Mouse (Mus musculus): ENCODE data around the gene E330034G19Rik. TPM values are rescaled to one million over a fixed set of nuclear protein-coding genes. Genes with fewer than 3 reads are reported as not detected.
"Not testable (repeated sequence)": the region's sequence is repeated elsewhere in the genome, so short reads cannot be mapped to it uniquely, and the experiment has no call there.

E330034G19Rik gene
- polyA plus RNA-seq, 1 experiment from 2014 or later = not detected

GRCm38 (mm10) chr14:24275534-24275933 lies 17.5 kb upstream of the E330034G19Rik start:
- peak; percentile 91 for DNase-seq (ENCODE audit: low spot score)
- no peak overlapping the region for H3K4me3 ChIP-seq (replicated peaks; ENCODE audit: low read depth, low read length)
- no peaks in the 10 kb centered on the region for H3K27me3 ChIP-seq (ENCODE audit: insufficient read depth, low read length)
- H3K9ac ChIP-seq (ENCODE audit: low read depth, low read length) = no peak overlapping the region
- H3K4me1 ChIP-seq (replicated peaks; ENCODE audit: insufficient read depth, low read length) = no peaks in the 10 kb centered on the region
- no peak overlapping the region for H3K27ac ChIP-seq
- no peaks in the 10 kb centered on the region for H3K36me3 ChIP-seq (ENCODE audit: insufficient read depth, low read length)
- H3K9me3 ChIP-seq (replicated peaks; ENCODE audit: low read length) = no peaks in the 10 kb centered on the region
- 50% methylated on average over 2 of the region's 2 CpGs for WGBS
- peak; percentile 53 for TF ChIP-seq CTCF (IDR thresholded peaks at IDR 0.05; ENCODE audit: low read depth)
- ATAC-seq (replicated peaks; ENCODE audit: low FRiP score, low read depth) = no peak
- no peak overlapping the region for H3K4me2 ChIP-seq (ENCODE audit: low read length)

DNA sequence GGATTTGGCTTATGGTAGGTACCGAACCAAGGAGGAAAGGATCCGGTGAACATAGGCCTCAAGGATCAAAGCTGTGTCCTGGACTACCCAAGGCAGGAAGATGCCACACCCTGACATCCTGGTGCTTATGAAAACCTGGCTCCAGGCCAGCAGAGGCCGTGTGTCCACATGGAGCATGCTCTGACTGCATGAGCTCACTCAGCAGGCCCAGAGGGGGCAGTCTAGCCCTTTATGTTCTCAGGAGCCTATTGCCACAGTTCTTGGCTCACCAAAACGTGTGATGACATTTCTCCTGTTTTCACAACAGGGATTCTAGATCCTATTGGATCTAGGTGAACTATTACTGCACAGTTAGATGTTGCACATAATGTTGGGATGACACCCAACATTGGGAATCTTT lies 11.7 kb upstream of the E330034G19Rik start:
- no peaks in the 10 kb centered on the region for H3K27me3 ChIP-seq (ENCODE audit: insufficient read depth, low read length)
- H3K4me2 ChIP-seq (ENCODE audit: low read length) = no peak overlapping the region
- DNase-seq (ENCODE audit: low spot score) (no peak), ATAC-seq (replicated peaks; ENCODE audit: low FRiP score, low read depth) (no peak)
- 66% methylated on average over 4 of the region's 4 CpGs for WGBS
- no peaks in the 10 kb centered on the region for H3K4me1 ChIP-seq (replicated peaks; ENCODE audit: insufficient read depth, low read length)
- no peaks in the 10 kb centered on the region for H3K36me3 ChIP-seq (ENCODE audit: insufficient read depth, low read length)
- no peak overlapping the region for H3K27ac ChIP-seq
- H3K9me3 ChIP-seq (replicated peaks; ENCODE audit: low read length) = no peaks in the 10 kb centered on the region
- H3K9ac ChIP-seq (ENCODE audit: low read depth, low read length) = no peak overlapping the region
- H3K4me3 ChIP-seq (replicated peaks; ENCODE audit: low read depth, low read length) = no peak overlapping the region
- TF ChIP-seq CTCF (IDR thresholded peaks at IDR 0.05; ENCODE audit: low read depth) = no peak

GRCm38 (mm10) chr14:24282276-24282675 lies 10.7 kb upstream of the E330034G19Rik start:
- Histone ChIP-seq H3K4me3 (replicated peaks; ENCODE audit: low read depth, low read length) (no peak overlapping the region), H3K36me3 (ENCODE audit: insufficient read depth, low read length) (no peaks in the 10 kb centered on the region), H3K27ac (no peak overlapping the region), H3K9me3 (replicated peaks; ENCODE audit: low read length) (no peaks in the 10 kb centered on the region), H3K4me1 (replicated peaks; ENCODE audit: insufficient read depth, low read length) (no peaks in the 10 kb centered on the region), H3K9ac (ENCODE audit: low read depth, low read length) (no peak overlapping the region), H3K27me3 (ENCODE audit: insufficient read depth, low read length) (no peaks in the 10 kb centered on the region), H3K4me2 (ENCODE audit: low read length) (no peak overlapping the region)
- 0 out of 2 replicates have a peak, but pooled peaks have one; percentile 6 for TF ChIP-seq CTCF (IDR thresholded peaks at IDR 0.05; ENCODE audit: low read depth)
- 79% methylated on average over 3 of the region's 3 CpGs for WGBS
- no peak for DNase-seq (ENCODE audit: low spot score)
- ATAC-seq (replicated peaks; ENCODE audit: low FRiP score, low read depth) = no peak

- H3K4me3 ChIP-seq (replicated peaks; ENCODE audit: low read depth, low read length) = no peak overlapping the region
- H3K9me3 ChIP-seq (replicated peaks; ENCODE audit: low read length) = no peaks in the 10 kb centered on the region
- DNase-seq (ENCODE audit: low spot score) (no peak), ATAC-seq (replicated peaks; ENCODE audit: low FRiP score, low read depth) (no peak)
- no peak overlapping the region for H3K9ac ChIP-seq (ENCODE audit: low read depth, low read length)
- no peaks in the 10 kb centered on the region for H3K27me3 ChIP-seq (ENCODE audit: insufficient read depth, low read length)
- no peak overlapping the region for H3K27ac ChIP-seq
- no peaks in the 10 kb centered on the region for H3K4me1 ChIP-seq (replicated peaks; ENCODE audit: insufficient read depth, low read length)
- WGBS = 70% methylated on average over 4 of the region's 4 CpGs
- H3K36me3 ChIP-seq (ENCODE audit: insufficient read depth, low read length) = no peaks in the 10 kb centered on the region
- no peak for TF ChIP-seq CTCF (IDR thresholded peaks at IDR 0.05; ENCODE audit: low read depth)
- no peak overlapping the region for H3K4me2 ChIP-seq (ENCODE audit: low read length)
These were observed 6.9 kb upstream of the E330034G19Rik start for GRCm38 (mm10) chr14:24286136-24286535.

DNA sequence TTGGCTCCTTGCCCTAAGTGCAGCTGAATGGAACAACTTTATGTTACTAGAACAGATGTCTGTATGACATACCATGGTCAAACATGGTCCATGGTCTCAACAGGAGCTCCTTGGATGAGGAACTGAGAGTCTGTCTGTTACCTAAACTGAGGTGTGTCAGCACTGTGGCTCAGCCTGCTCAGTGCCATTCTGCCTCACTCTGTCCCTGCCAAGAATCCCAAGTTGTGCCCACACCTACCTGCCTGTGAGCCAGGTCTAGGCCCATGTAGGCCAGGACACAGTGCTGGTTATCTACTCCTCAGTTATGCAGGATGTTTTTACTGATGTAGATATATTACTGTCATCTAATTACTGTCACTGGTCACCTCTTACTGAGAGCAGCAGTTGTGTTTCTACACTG lies 2.3 kb upstream of the E330034G19Rik start:
- ATAC-seq (replicated peaks; ENCODE audit: low FRiP score, low read depth) = no peak
- Histone ChIP-seq H3K4me2 (ENCODE audit: low read length) (no peak overlapping the region), H3K27ac (no peak overlapping the region)

GRCm38 (mm10) chr14:24293631-24294030 lies 617 bp downstream of the E330034G19Rik start:
- no peak for ATAC-seq (replicated peaks; ENCODE audit: low FRiP score, low read depth)
- no peak overlapping the region for H3K4me3 ChIP-seq (replicated peaks; ENCODE audit: low read depth, low read length)

More for the DNA sequence above, 2.3 kb upstream of the E330034G19Rik start:
- H3K4me1 ChIP-seq (replicated peaks; ENCODE audit: insufficient read depth, low read length) = no peaks in the 10 kb centered on the region
- no peaks in the 10 kb centered on the region for H3K27me3 ChIP-seq (ENCODE audit: insufficient read depth, low read length)
- no peaks in the 10 kb centered on the region for H3K9me3 ChIP-seq (replicated peaks; ENCODE audit: low read length)
- DNase-seq (ENCODE audit: low spot score) = no peak
- no peaks in the 10 kb centered on the region for H3K36me3 ChIP-seq (ENCODE audit: insufficient read depth, low read length)
- TF ChIP-seq CTCF (IDR thresholded peaks at IDR 0.05; ENCODE audit: low read depth) = no peak
- H3K9ac ChIP-seq (ENCODE audit: low read depth, low read length) = no peak overlapping the region
- H3K4me3 ChIP-seq (replicated peaks; ENCODE audit: low read depth, low read length) = no peak overlapping the region

DNA sequence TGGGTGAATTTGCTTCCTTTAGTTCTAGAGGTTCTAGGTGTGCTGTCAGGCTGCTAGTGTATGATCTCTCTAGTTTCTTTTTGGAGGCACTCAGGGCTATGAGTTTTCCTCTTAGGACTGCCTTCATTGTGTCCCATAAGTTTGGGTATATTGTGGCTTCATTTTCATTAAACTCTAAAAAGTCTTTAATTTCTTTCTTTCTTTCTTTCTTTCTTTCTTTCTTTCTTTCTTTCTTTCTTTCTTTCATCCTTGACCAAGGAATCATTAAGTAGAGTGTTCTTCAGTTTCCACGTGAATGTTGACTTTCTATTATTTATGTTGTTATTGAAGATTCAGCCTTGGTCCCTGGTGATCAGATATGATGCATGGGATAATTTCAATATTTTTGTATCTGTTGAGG lies 9.1 kb downstream of the E330034G19Rik start:
- H3K4me3 ChIP-seq (replicated peaks; ENCODE audit: low read depth, low read length); DNase-seq (ENCODE audit: low spot score); H3K4me1 ChIP-seq (replicated peaks; ENCODE audit: insufficient read depth, low read length); ATAC-seq (replicated peaks; ENCODE audit: low FRiP score, low read depth); H3K9ac ChIP-seq (ENCODE audit: low read depth, low read length); H3K9me3 ChIP-seq (replicated peaks; ENCODE audit: low read length); H3K27me3 ChIP-seq (ENCODE audit: insufficient read depth, low read length); H3K4me2 ChIP-seq (ENCODE audit: low read length); H3K27ac ChIP-seq; H3K36me3 ChIP-seq (ENCODE audit: insufficient read depth, low read length): not testable (repeated sequence)
- 83% methylated on average over 1 of the region's 1 CpGs for WGBS

More at GRCm38 (mm10) chr14:24293631-24294030, 617 bp downstream of the E330034G19Rik start:
- Histone ChIP-seq H3K27me3 (ENCODE audit: insufficient read depth, low read length) (no peaks in the 10 kb centered on the region), H3K36me3 (ENCODE audit: insufficient read depth, low read length) (no peaks in the 10 kb centered on the region), H3K27ac (no peak overlapping the region), H3K4me2 (ENCODE audit: low read length) (no peak overlapping the region), H3K4me1 (replicated peaks; ENCODE audit: insufficient read depth, low read length) (no peaks in the 10 kb centered on the region), H3K9ac (ENCODE audit: low read depth, low read length) (no peak overlapping the region), H3K9me3 (replicated peaks; ENCODE audit: low read length) (no peaks in the 10 kb centered on the region)
- WGBS = 77% methylated on average over 5 of the region's 5 CpGs
- no peak for DNase-seq (ENCODE audit: low spot score)
- no peak for TF ChIP-seq CTCF (IDR thresholded peaks at IDR 0.05; ENCODE audit: low read depth)

Data from kidney, postnatal 0 days (tissue).